Mouse (Mus musculus) kidney, embryonic 16.5 days (tissue): ENCODE data around the gene Otub2. TPM values are rescaled to one million over a fixed set of nuclear protein-coding genes. Genes with fewer than 3 reads are reported as not detected.
"Not testable (repeated sequence)": the region's sequence is repeated elsewhere in the genome, so short reads cannot be mapped to it uniquely, and the experiment has no call there.

ENCODE experiments used
- ATAC-seq: fragments of 200-750 bp; cut with Nextera tagmentation; 2 replicates; pipeline ENCODE4 v1.8.0; 2017; ENCODE audit warnings: moderate TSS enrichment; ENCODE audit not compliant: low FRiP score, low TSS enrichment
- H3K27ac ChIP-seq: fragments of 300-500 bp; sonication (generic); 2 replicates; pipeline ENCODE4 v1.5.1; 2014; ENCODE audit warnings: low read length
- H3K27me3 ChIP-seq: fragments of 300-500 bp; sonication (generic); 2 replicates; pipeline ENCODE4 v1.6.1; 2014; ENCODE audit warnings: low read length, control low read depth, mixed read lengths; ENCODE audit not compliant: insufficient read depth
- H3K36me3 ChIP-seq: fragments of 300-500 bp; sonication (generic); 2 replicates; pipeline ENCODE4 v1.6.1; 2014; ENCODE audit warnings: low read length, control low read depth, mixed read lengths; ENCODE audit not compliant: insufficient read depth
- H3K4me1 ChIP-seq: fragments of 300-500 bp; sonication (generic); 2 replicates; pipeline ENCODE4 v1.6.1; 2014; ENCODE audit warnings: low read length, control low read depth, mixed read lengths; ENCODE audit not compliant: insufficient read depth
- H3K4me2 ChIP-seq: fragments of 300-500 bp; sonication (generic); replicated peaks from 2 replicates; pipeline ENCODE4 v1.6.1; 2014; ENCODE audit warnings: low read depth, low read length
- H3K4me3 ChIP-seq: fragments of 300-500 bp; sonication (generic); 2 replicates; pipeline ENCODE4 v1.5.1; 2014; ENCODE audit warnings: mild to moderate bottlenecking, low read length
- H3K9ac ChIP-seq: fragments of 300-500 bp; sonication (generic); replicated peaks from 2 replicates; pipeline ENCODE4 v1.6.1; 2014; ENCODE audit warnings: low read length
- H3K9me3 ChIP-seq: fragments of 300-500 bp; sonication (generic); 2 replicates; pipeline ENCODE4 v1.6.1; 2016; ENCODE audit warnings: low read length, control low read depth
- WGBS: fragments of 180-500 bp; shearing (Covaris S2); extraction: QIAGEN DNeasy Blood & Tissue Kit; methylation state at CpG from one replicate; pipeline ENCODE4 v1.1.7; 2014; 5-methylcytosine and 5-hydroxymethylcytosine counted together
- polyA plus RNA-seq: library from polyadenylated mRNA; unstranded; fragments of >200 nt; fragmentation: Nextera tagmentation; extraction: Ambion mirVana; gene quantifications from 2 replicates; pipeline ENCODE4 v1.2.1, GENCODE M21; 2015

Otub2 gene
- polyA plus RNA-seq, 1 experiment from 2014 or later = 8.1 TPM

DNA sequence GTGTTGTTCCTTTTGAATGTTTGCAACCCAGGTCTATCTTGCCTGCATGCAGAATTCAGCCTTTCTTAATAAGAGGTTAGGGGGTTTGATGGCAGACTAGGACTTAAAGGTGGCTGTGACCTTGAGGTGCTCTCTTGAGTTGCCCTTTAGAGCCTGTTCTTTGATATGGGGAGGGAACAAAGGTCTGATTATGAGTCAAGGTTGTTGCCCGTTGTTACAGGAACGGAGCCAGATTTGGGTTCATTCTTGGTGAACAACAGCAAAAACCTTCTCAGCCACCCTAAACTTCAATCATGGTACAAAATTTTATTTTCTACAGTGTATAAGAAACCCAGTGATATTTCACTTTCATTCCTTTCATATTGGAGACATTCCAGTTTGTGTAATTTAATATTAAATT, 44.9 kb downstream of the Otub2 start:
- no peak for ATAC-seq
- no peak overlapping the region for H3K4me2 ChIP-seq
- no peak overlapping the region for H3K4me3 ChIP-seq
- H3K9ac ChIP-seq = no peak overlapping the region
- H3K36me3 ChIP-seq = no peaks in the 10 kb centered on the region
- H3K9me3 ChIP-seq = no peaks in the 10 kb centered on the region
- H3K27me3 ChIP-seq = no peaks in the 10 kb centered on the region
- no peak overlapping the region for H3K27ac ChIP-seq
- 80% methylated on average over 2 of the region's 2 CpGs for WGBS
- no peaks in the 10 kb centered on the region for H3K4me1 ChIP-seq

- Histone ChIP-seq H3K27ac (peak within 1 kb of the TSS; percentile 62; the same call in 1 of the 2 replicates), H3K36me3 (no peaks in the 10 kb centered on the region), H3K9me3 (no peaks in the 10 kb centered on the region), H3K4me1 (no peaks in the 10 kb centered on the region), H3K4me2 (peak within 1 kb of the TSS; percentile 40), H3K4me3 (peak within 1 kb of the TSS; percentile 31), H3K27me3 (no peaks in the 10 kb centered on the region), H3K9ac (0 out of 2 replicates have a peak within 1 kb of the TSS, but pooled peaks have one; percentile 19)
- WGBS = 44% methylated on average over 8 of the region's 8 CpGs
- peak; percentile 96 for ATAC-seq
These were observed 45.7 kb downstream of the Otub2 start, which contains the start of gene Ifi27 for GRCm38 (mm10) chr12:103433986-103434731. Gene Ifi27 (plus strand): TSS chr12:103434211.

- no peak for ATAC-seq
These were observed 46.4 kb downstream of the Otub2 start for GRCm38 (mm10) chr12:103434861-103435260.

GRCm38 (mm10) chr12:103437601-103438000, 49.1 kb downstream of the Otub2 start:
- H3K4me3 ChIP-seq = no peak overlapping the region

More at GRCm38 (mm10) chr12:103434861-103435260, 46.4 kb downstream of the Otub2 start:
- peak overlapping the region; percentile 31 for H3K4me3 ChIP-seq
- H3K4me1 ChIP-seq = no peaks in the 10 kb centered on the region
- peak overlapping the region; percentile 40 for H3K4me2 ChIP-seq
- no peaks in the 10 kb centered on the region for H3K27me3 ChIP-seq
- no peak overlapping the region for H3K27ac ChIP-seq
- H3K9me3 ChIP-seq = no peaks in the 10 kb centered on the region
- no peaks in the 10 kb centered on the region for H3K36me3 ChIP-seq
- H3K9ac ChIP-seq = no peak overlapping the region

DNA sequence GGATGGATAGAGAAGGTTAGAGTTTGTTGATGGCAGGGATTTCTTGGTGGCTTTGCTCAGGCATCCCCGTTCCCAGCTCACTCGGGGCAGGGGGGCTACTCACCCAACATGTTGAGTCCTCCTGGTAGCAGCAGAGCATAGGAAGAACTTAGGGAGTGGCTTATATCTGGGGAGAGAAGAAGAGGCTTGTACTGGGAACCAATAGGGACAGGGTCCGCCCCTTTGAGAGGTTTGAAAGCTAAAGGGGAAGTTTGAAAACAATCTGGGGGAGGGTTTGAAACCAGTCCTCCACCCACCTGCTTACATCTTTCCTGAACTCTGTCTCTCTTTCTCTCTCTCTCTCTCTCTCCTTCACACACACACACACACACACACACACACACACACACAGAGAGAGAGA, 55.0 kb downstream of the Otub2 start, which contains the start of gene Ifi27l2a:
Gene Ifi27l2a (minus strand): TSS at position 157 of the 400 bp plus-strand sequence.
- Histone ChIP-seq H3K4me3 (no peak within 1 kb of the TSS), H3K4me1 (no peaks in the 10 kb centered on the region), H3K36me3 (no peaks in the 10 kb centered on the region), H3K27ac (no peak within 1 kb of the TSS), H3K9me3 (no peaks in the 10 kb centered on the region), H3K27me3 (no peaks in the 10 kb centered on the region), H3K4me2 (no peak within 1 kb of the TSS), H3K9ac (no peak within 1 kb of the TSS)
- WGBS = 59% methylated on average over 3 of the region's 3 CpGs
- no peak for ATAC-seq

More at GRCm38 (mm10) chr12:103437601-103438000, 49.1 kb downstream of the Otub2 start:
- WGBS = 89% methylated on average over 1 of the region's 1 CpGs
- Histone ChIP-seq H3K27me3 (no peaks in the 10 kb centered on the region), H3K4me2 (no peak overlapping the region), H3K36me3 (no peaks in the 10 kb centered on the region), H3K4me1 (no peaks in the 10 kb centered on the region), H3K9me3 (no peaks in the 10 kb centered on the region), H3K9ac (no peak overlapping the region), H3K27ac (no peak overlapping the region)
- no peak for ATAC-seq

DNA sequence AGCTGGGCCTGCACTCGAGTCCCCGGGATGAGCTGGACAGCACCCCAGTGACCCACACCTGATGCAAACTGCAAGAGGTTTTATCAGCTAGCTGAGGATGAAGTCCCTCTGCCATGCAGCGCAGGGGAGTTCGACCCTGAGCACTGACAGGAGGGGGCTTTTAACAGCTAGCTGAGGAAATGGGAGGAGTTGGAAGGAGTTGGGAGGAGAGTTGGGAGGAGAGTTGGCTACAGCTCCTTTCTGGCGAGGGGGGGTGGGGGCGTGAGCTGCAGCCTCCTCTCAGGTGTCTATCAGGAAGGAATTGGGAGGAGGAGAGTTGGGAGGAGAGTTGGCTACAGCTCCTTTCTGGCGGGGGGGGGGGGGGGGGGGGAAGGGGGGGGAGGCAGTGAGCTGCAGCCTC, 55.8 kb downstream of the Otub2 start:
- H3K9me3 ChIP-seq, H3K4me1 ChIP-seq, ATAC-seq, H3K4me3 ChIP-seq, H3K4me2 ChIP-seq, H3K9ac ChIP-seq, H3K27me3 ChIP-seq, H3K36me3 ChIP-seq, H3K27ac ChIP-seq: not testable (repeated sequence)
- 37% methylated on average over 5 of the region's 7 CpGs for WGBS

GRCm38 (mm10) chr12:103445060-103445459, 56.6 kb downstream of the Otub2 start:
- Histone ChIP-seq H3K4me2 (no peak overlapping the region), H3K36me3 (no peaks in the 10 kb centered on the region), H3K27me3 (no peaks in the 10 kb centered on the region), H3K9ac (no peak overlapping the region), H3K4me1 (no peaks in the 10 kb centered on the region), H3K4me3 (no peak overlapping the region), H3K27ac (no peak overlapping the region), H3K9me3 (no peaks in the 10 kb centered on the region)
- WGBS = 83% methylated on average over 3 of the region's 3 CpGs
- no peak for ATAC-seq

DNA sequence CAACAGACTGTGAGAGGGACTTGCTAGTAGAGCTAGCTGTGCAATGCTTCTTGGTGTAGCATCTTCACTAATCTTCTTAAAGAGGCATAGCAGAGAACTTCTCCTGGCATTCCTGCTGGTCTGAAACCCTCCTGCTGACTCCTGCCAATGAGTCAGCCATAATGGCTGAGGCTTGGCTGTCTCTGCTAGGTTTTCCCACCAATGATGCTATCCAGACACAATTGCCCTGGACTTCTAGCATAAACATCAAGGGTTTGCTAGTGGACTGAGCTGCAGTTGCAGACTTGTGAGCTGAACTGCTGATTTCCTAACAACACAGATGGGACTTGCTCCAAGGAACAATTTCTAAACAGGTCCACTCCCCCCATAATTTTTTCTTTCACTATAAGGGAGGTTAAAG, 64.9 kb downstream of the Otub2 start:
- no peak overlapping the region for H3K4me3 ChIP-seq
- H3K27ac ChIP-seq = no peak overlapping the region
- no peaks in the 10 kb centered on the region for H3K9me3 ChIP-seq
- no peak overlapping the region for H3K9ac ChIP-seq
- H3K36me3 ChIP-seq = no peaks in the 10 kb centered on the region
- H3K4me1 ChIP-seq = no peaks in the 10 kb centered on the region
- ATAC-seq = no peak
- no peaks in the 10 kb centered on the region for H3K27me3 ChIP-seq
- H3K4me2 ChIP-seq = no peak overlapping the region
